Mouse (Mus musculus) lung, postnatal 0 days (tissue): ENCODE data around the gene Gm37240.

Source experiments
- CTCF ChIP-seq: IDR thresholded peaks from 2 replicates; pipeline ENCODE4 v1.5.1; 2016; ENCODE audit warnings: antibody characterized with exemption, mild to moderate bottlenecking
- EP300 ChIP-seq: IDR thresholded peaks from 2 replicates; pipeline ENCODE4 v1.6.1; 2016; ENCODE audit warnings: antibody characterized with exemption, mild to moderate bottlenecking, control low read depth

GRCm38 (mm10) chr3:84890983-84891382 is 996.3 kb downstream of the Gm37240 start:
- no peak for TF ChIP-seq CTCF
- TF ChIP-seq EP300: no peak
